Mouse (Mus musculus): Measurements from ENCODE around the gene Dmwd. TPM values are rescaled to one million over a fixed set of nuclear protein-coding genes. Genes with fewer than 3 reads are reported as not detected.
A peak's percentile ranks its signal among the peaks of the same experiment; 100 is the strongest.

The Dmwd gene
- polyA plus RNA-seq, 1 experiment from 2014 or later = 12.8 TPM

- H3K9ac ChIP-seq (ENCODE audit: low read depth, low read length) = peak overlapping the region; percentile 93
- H3K9me3 ChIP-seq (ENCODE audit: control insufficient read depth, low read length) = no peaks in the 10 kb centered on the region
- peak overlapping the region; percentile 96 for H3K4me3 ChIP-seq (ENCODE audit: low read depth, low read length)
- H3K36me3 ChIP-seq (ENCODE audit: control insufficient read depth, insufficient read depth, low read length) = peaks cover 29% of the 10 kb centered on the region
- peak overlapping the region; percentile 96 for H3K4me2 ChIP-seq
- H3K27me3 ChIP-seq (replicated peaks; ENCODE audit: control insufficient read depth, insufficient read depth, low read length) = peaks cover 7% of the 10 kb centered on the region; the same call in 1 of the 2 replicates
- H3K4me1 ChIP-seq (replicated peaks; ENCODE audit: control insufficient read depth, insufficient read depth, low read length) = peaks cover 24% of the 10 kb centered on the region
- ATAC-seq (replicated peaks; ENCODE audit: low FRiP score) = peak; percentile 55; the same call in 1 of the 2 replicates
- WGBS = under 1% methylated on average over 22 of the region's 22 CpGs
- DNase-seq (ENCODE audit: low spot score) = peak; percentile 51
- H3K27ac ChIP-seq (ENCODE audit: low read depth, low read length) = peak overlapping the region; percentile 78
Measured at GRCm38 (mm10) chr7:19076586-19076991, 562 bp downstream of the Dmwd start.

GRCm38 (mm10) chr7:19077761-19078160 lies 1.7 kb downstream of the Dmwd start:
- Histone ChIP-seq H3K4me1 (replicated peaks; ENCODE audit: control insufficient read depth, insufficient read depth, low read length) (peaks cover 29% of the 10 kb centered on the region), H3K4me3 (ENCODE audit: low read depth, low read length) (peak overlapping the region; percentile 96), H3K36me3 (ENCODE audit: control insufficient read depth, insufficient read depth, low read length) (peaks cover 38% of the 10 kb centered on the region), H3K9me3 (ENCODE audit: control insufficient read depth, low read length) (no peaks in the 10 kb centered on the region), H3K4me2 (peak overlapping the region; percentile 96), H3K27me3 (replicated peaks; ENCODE audit: control insufficient read depth, insufficient read depth, low read length) (peaks cover 10% of the 10 kb centered on the region; the same call in 1 of the 2 replicates), H3K27ac (ENCODE audit: low read depth, low read length) (no peak overlapping the region), H3K9ac (ENCODE audit: low read depth, low read length) (peak overlapping the region; percentile 93; the same call in 1 of the 2 replicates)
- ATAC-seq (replicated peaks; ENCODE audit: low FRiP score) = no peak
- peak; percentile 56 for DNase-seq (ENCODE audit: low spot score)
- 39% methylated on average over 14 of the region's 14 CpGs for WGBS

GRCm38 (mm10) chr7:19078732-19079131 lies 2.7 kb downstream of the Dmwd start:
- 88% methylated on average over 3 of the region's 3 CpGs for WGBS
- Histone ChIP-seq H3K36me3 (ENCODE audit: control insufficient read depth, insufficient read depth, low read length) (peaks cover 40% of the 10 kb centered on the region), H3K4me2 (no peak overlapping the region), H3K4me1 (replicated peaks; ENCODE audit: control insufficient read depth, insufficient read depth, low read length) (peaks cover 37% of the 10 kb centered on the region), H3K9ac (ENCODE audit: low read depth, low read length) (no peak overlapping the region), H3K27ac (ENCODE audit: low read depth, low read length) (no peak overlapping the region), H3K27me3 (replicated peaks; ENCODE audit: control insufficient read depth, insufficient read depth, low read length) (peaks cover 14% of the 10 kb centered on the region), H3K9me3 (ENCODE audit: control insufficient read depth, low read length) (no peaks in the 10 kb centered on the region), H3K4me3 (ENCODE audit: low read depth, low read length) (no peak overlapping the region)
- ATAC-seq (replicated peaks; ENCODE audit: low FRiP score) (no peak), DNase-seq (ENCODE audit: low spot score) (no peak)

- Histone ChIP-seq H3K36me3 (ENCODE audit: control insufficient read depth, insufficient read depth, low read length) (peaks cover 40% of the 10 kb centered on the region), H3K4me2 (no peak overlapping the region), H3K4me3 (ENCODE audit: low read depth, low read length) (no peak overlapping the region), H3K9ac (ENCODE audit: low read depth, low read length) (no peak overlapping the region), H3K27me3 (replicated peaks; ENCODE audit: control insufficient read depth, insufficient read depth, low read length) (peaks cover 17% of the 10 kb centered on the region), H3K27ac (ENCODE audit: low read depth, low read length) (no peak overlapping the region), H3K4me1 (replicated peaks; ENCODE audit: control insufficient read depth, insufficient read depth, low read length) (peaks cover 44% of the 10 kb centered on the region), H3K9me3 (ENCODE audit: control insufficient read depth, low read length) (no peaks in the 10 kb centered on the region)
- 87% methylated on average over 19 of the region's 19 CpGs for WGBS
- ATAC-seq (replicated peaks; ENCODE audit: low FRiP score) = no peak
- DNase-seq (ENCODE audit: low spot score) = no peak
Measured at GRCm38 (mm10) chr7:19080451-19080950, 4.5 kb downstream of the Dmwd start.

- Histone ChIP-seq H3K4me1 (replicated peaks; ENCODE audit: control insufficient read depth, insufficient read depth, low read length) (peaks cover 46% of the 10 kb centered on the region), H3K4me2 (no peak overlapping the region), H3K27ac (ENCODE audit: low read depth, low read length) (no peak overlapping the region), H3K9me3 (ENCODE audit: control insufficient read depth, low read length) (no peaks in the 10 kb centered on the region), H3K36me3 (ENCODE audit: control insufficient read depth, insufficient read depth, low read length) (peaks cover 40% of the 10 kb centered on the region), H3K9ac (ENCODE audit: low read depth, low read length) (no peak overlapping the region), H3K27me3 (replicated peaks; ENCODE audit: control insufficient read depth, insufficient read depth, low read length) (peaks cover 25% of the 10 kb centered on the region), H3K4me3 (ENCODE audit: low read depth, low read length) (no peak overlapping the region)
- WGBS = 87% methylated on average over 4 of the region's 4 CpGs
- DNase-seq (ENCODE audit: low spot score) (no peak), ATAC-seq (replicated peaks; ENCODE audit: low FRiP score) (no peak)
Measured at GRCm38 (mm10) chr7:19082171-19082570, 6.1 kb downstream of the Dmwd start.

- Histone ChIP-seq H3K9ac (ENCODE audit: low read depth, low read length) (no peak overlapping the region), H3K36me3 (ENCODE audit: control insufficient read depth, insufficient read depth, low read length) (peaks cover 40% of the 10 kb centered on the region), H3K9me3 (ENCODE audit: control insufficient read depth, low read length) (no peaks in the 10 kb centered on the region), H3K4me1 (replicated peaks; ENCODE audit: control insufficient read depth, insufficient read depth, low read length) (peaks cover 36% of the 10 kb centered on the region), H3K27ac (ENCODE audit: low read depth, low read length) (no peak overlapping the region), H3K4me2 (no peak overlapping the region; the same call in 1 of the 2 replicates), H3K27me3 (replicated peaks; ENCODE audit: control insufficient read depth, insufficient read depth, low read length) (peaks cover 32% of the 10 kb centered on the region), H3K4me3 (ENCODE audit: low read depth, low read length) (no peak overlapping the region)
- WGBS = 62% methylated on average over 6 of the region's 6 CpGs
- no peak for ATAC-seq (replicated peaks; ENCODE audit: low FRiP score)
- DNase-seq (ENCODE audit: low spot score) = no peak
Measured at GRCm38 (mm10) chr7:19083096-19083495, 7.1 kb downstream of the Dmwd start.

- peak within 1 kb of the TSS; percentile 33 for H3K4me2 ChIP-seq
- no peak for DNase-seq (ENCODE audit: low spot score)
- peaks cover 32% of the 10 kb centered on the region for H3K27me3 ChIP-seq (replicated peaks; ENCODE audit: control insufficient read depth, insufficient read depth, low read length)
- peaks cover 37% of the 10 kb centered on the region for H3K36me3 ChIP-seq (ENCODE audit: control insufficient read depth, insufficient read depth, low read length)
- no peaks in the 10 kb centered on the region for H3K9me3 ChIP-seq (ENCODE audit: control insufficient read depth, low read length)
- 59% methylated on average over 10 of the region's 10 CpGs for WGBS
- no peak within 1 kb of the TSS for H3K9ac ChIP-seq (ENCODE audit: low read depth, low read length)
- H3K27ac ChIP-seq (ENCODE audit: low read depth, low read length) = no peak within 1 kb of the TSS
- ATAC-seq (replicated peaks; ENCODE audit: low FRiP score) = no peak
- H3K4me1 ChIP-seq (replicated peaks; ENCODE audit: control insufficient read depth, insufficient read depth, low read length) = peaks cover 38% of the 10 kb centered on the region
- H3K4me3 ChIP-seq (ENCODE audit: low read depth, low read length) = peak within 1 kb of the TSS; percentile 16; the same call in 1 of the 2 replicates
Measured at GRCm38 (mm10) chr7:19083701-19084100, 7.7 kb downstream of the Dmwd start, which contains the start of gene Dmpk. Gene Dmpk, plus strand, starts transcription at chr7:19083849.

- DNase-seq (ENCODE audit: low spot score) (no peak), ATAC-seq (replicated peaks; ENCODE audit: low FRiP score) (no peak)
- Histone ChIP-seq H3K36me3 (ENCODE audit: control insufficient read depth, insufficient read depth, low read length) (peaks cover 32% of the 10 kb centered on the region), H3K4me1 (replicated peaks; ENCODE audit: control insufficient read depth, insufficient read depth, low read length) (peaks cover 39% of the 10 kb centered on the region), H3K4me3 (ENCODE audit: low read depth, low read length) (peak overlapping the region; percentile 16; the same call in 1 of the 2 replicates), H3K27me3 (replicated peaks; ENCODE audit: control insufficient read depth, insufficient read depth, low read length) (peaks cover 32% of the 10 kb centered on the region), H3K4me2 (peak overlapping the region; percentile 33; the same call in 1 of the 2 replicates), H3K9me3 (ENCODE audit: control insufficient read depth, low read length) (no peaks in the 10 kb centered on the region), H3K9ac (ENCODE audit: low read depth, low read length) (no peak overlapping the region), H3K27ac (ENCODE audit: low read depth, low read length) (no peak overlapping the region)
- 56% methylated on average over 6 of the region's 6 CpGs for WGBS
Measured at GRCm38 (mm10) chr7:19084277-19084771, 8.3 kb downstream of the Dmwd start.

- Histone ChIP-seq H3K27ac (ENCODE audit: low read depth, low read length) (no peak overlapping the region), H3K4me3 (ENCODE audit: low read depth, low read length) (no peak overlapping the region), H3K36me3 (ENCODE audit: control insufficient read depth, insufficient read depth, low read length) (peaks cover 27% of the 10 kb centered on the region), H3K4me2 (no peak overlapping the region), H3K9ac (ENCODE audit: low read depth, low read length) (no peak overlapping the region), H3K4me1 (replicated peaks; ENCODE audit: control insufficient read depth, insufficient read depth, low read length) (peaks cover 39% of the 10 kb centered on the region), H3K9me3 (ENCODE audit: control insufficient read depth, low read length) (no peaks in the 10 kb centered on the region), H3K27me3 (replicated peaks; ENCODE audit: control insufficient read depth, insufficient read depth, low read length) (peaks cover 33% of the 10 kb centered on the region)
- 17% methylated on average over 9 of the region's 9 CpGs for WGBS
- ATAC-seq (replicated peaks; ENCODE audit: low FRiP score) (no peak), DNase-seq (ENCODE audit: low spot score) (no peak)
Measured at GRCm38 (mm10) chr7:19084921-19085473, 9.0 kb downstream of the Dmwd start.
